Mouse (Mus musculus) hindbrain, embryonic 11.5 days (tissue): ENCODE measurements around the gene Smarcb1. TPM values are rescaled to one million over a fixed set of nuclear protein-coding genes. Genes with fewer than 3 reads are reported as not detected.

Experiments used
- ATAC-seq: fragments of 200-750 bp; cut with Nextera tagmentation; 2 replicates; pipeline ENCODE4 v1.8.0; 2017; ENCODE audit warnings: mild to moderate bottlenecking, moderate TSS enrichment, moderate library complexity; ENCODE audit not compliant: low FRiP score
- DNase-seq: peaks from one replicate; pipeline ENCODE4 v3.0.0-alpha.2; 2015; ENCODE audit warnings: low spot score
- H3K27ac ChIP-seq: fragments of 300-500 bp; sonication (generic); 2 replicates; pipeline ENCODE4 v1.5.1; 2014; ENCODE audit warnings: mild to moderate bottlenecking, low read depth, low read length
- H3K27me3 ChIP-seq: fragments of 300-500 bp; sonication (generic); 2 replicates; pipeline ENCODE4 v1.6.1; 2014; ENCODE audit warnings: mild to moderate bottlenecking, low read length, moderate library complexity, mixed read lengths; ENCODE audit not compliant: control insufficient read depth, insufficient read depth
- H3K36me3 ChIP-seq: fragments of 300-500 bp; sonication (generic); 2 replicates; pipeline ENCODE4 v1.6.1; 2014; ENCODE audit warnings: mild to moderate bottlenecking, low read length, moderate library complexity, mixed read lengths; ENCODE audit not compliant: control insufficient read depth, insufficient read depth
- H3K4me1 ChIP-seq: fragments of 300-500 bp; sonication (generic); replicated peaks from 2 replicates; pipeline ENCODE4 v1.6.1; 2014; ENCODE audit warnings: low read length, mixed read lengths; ENCODE audit not compliant: control insufficient read depth, insufficient read depth
- H3K4me2 ChIP-seq: fragments of 300-500 bp; sonication (generic); replicated peaks from 2 replicates; pipeline ENCODE4 v1.6.1; 2014; ENCODE audit warnings: mild to moderate bottlenecking, low read depth, low read length
- H3K4me3 ChIP-seq: fragments of 300-500 bp; sonication (generic); 2 replicates; pipeline ENCODE4 v1.5.1; 2014; ENCODE audit warnings: low read depth, low read length
- H3K9ac ChIP-seq: fragments of 300-500 bp; sonication (generic); 2 replicates; pipeline ENCODE4 v1.6.1; 2014; ENCODE audit warnings: low read depth, low read length
- H3K9me3 ChIP-seq: fragments of 300-500 bp; sonication (generic); 2 replicates; pipeline ENCODE4 v1.6.1; 2016; ENCODE audit warnings: low read length; ENCODE audit not compliant: control insufficient read depth
- WGBS: fragments of 180-500 bp; shearing (Covaris S2); extraction: QIAGEN DNeasy Blood & Tissue Kit; methylation state at CpG from one replicate; pipeline ENCODE4 v1.1.7; 2014; 5-methylcytosine and 5-hydroxymethylcytosine counted together
- polyA plus RNA-seq: library from polyadenylated mRNA; unstranded; fragments of >200 nt; fragmentation: Nextera tagmentation; extraction: Ambion mirVana; gene quantifications from 2 replicates; pipeline ENCODE4 v1.2.1, GENCODE M21; 2014

Smarcb1 gene
- polyA plus RNA-seq, 1 experiment from 2014 or later, result 282 TPM

DNA sequence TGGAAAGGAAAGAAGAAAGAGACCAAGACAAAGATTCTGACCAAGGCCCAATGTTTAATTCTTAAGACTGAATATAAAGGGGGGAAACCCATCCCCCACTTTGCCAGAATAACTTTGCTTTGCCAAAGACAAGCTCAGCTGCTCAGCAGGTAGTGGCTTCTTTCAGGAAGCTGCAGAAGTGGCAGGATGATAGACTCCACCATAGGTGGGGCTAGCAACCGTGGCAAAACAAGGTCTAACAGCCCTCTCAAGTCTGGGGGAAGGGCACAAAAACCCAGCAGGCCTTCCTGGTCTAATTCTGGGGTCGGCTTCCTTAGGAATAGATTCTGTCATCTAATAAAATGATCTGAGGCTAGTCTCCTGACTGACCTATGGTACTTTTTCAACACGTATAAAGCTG is 73.0 kb downstream of the Smarcb1 start:
- no peaks in the 10 kb centered on the region for H3K36me3 ChIP-seq
- no peak for DNase-seq
- no peak overlapping the region for H3K27ac ChIP-seq
- no peak for ATAC-seq
- no peak overlapping the region for H3K9ac ChIP-seq
- H3K4me3 ChIP-seq, result no peak overlapping the region
- no peak overlapping the region for H3K4me2 ChIP-seq
- WGBS, result 18% methylated on average over 3 of the region's 3 CpGs
- no peaks in the 10 kb centered on the region for H3K27me3 ChIP-seq
- H3K9me3 ChIP-seq, result no peaks in the 10 kb centered on the region
- no peaks in the 10 kb centered on the region for H3K4me1 ChIP-seq

Other genes starting within 250 kb of the Smarcb1 start
- gene Cabin1, start 157.3 kb downstream of the Smarcb1 start, polyA plus RNA-seq, result 34.8 and 40.9 TPM in 2 replicates
- 89.1 and 91.7 TPM in 2 replicates for gene Ddt, start 148.2 kb downstream of the Smarcb1 start, polyA plus RNA-seq
- gene Gm20441, start 140.7 kb downstream of the Smarcb1 start, polyA plus RNA-seq, result not detected in 2 replicates
- 1.9 and 2.4 TPM in 2 replicates for gene Gstt3, start 140.2 kb downstream of the Smarcb1 start, polyA plus RNA-seq
- gene Gstt1, start 123.0 kb downstream of the Smarcb1 start, polyA plus RNA-seq, result 5.0 and 5.6 TPM in 2 replicates
- gene Gstt4, start 99.1 kb downstream of the Smarcb1 start, polyA plus RNA-seq, result not detected in 2 replicates
- gene Gstt2, start 84.2 kb downstream of the Smarcb1 start, polyA plus RNA-seq, result 7.8 and 10.0 TPM in 2 replicates
- gene Mif, start 61.4 kb downstream of the Smarcb1 start, polyA plus RNA-seq, result 1,947 and 1,962 TPM in 2 replicates
- gene Derl3, start 28.2 kb downstream of the Smarcb1 start, polyA plus RNA-seq, result 2.9 and 3.3 TPM in 2 replicates
- gene Chchd10, start 11.5 kb upstream of the Smarcb1 start, polyA plus RNA-seq, result 8.0 and 9.3 TPM in 2 replicates
- 32.2 and 36.1 TPM in 2 replicates for gene Mmp11, start 14.9 kb upstream of the Smarcb1 start, polyA plus RNA-seq
- 1.3 and 2.0 TPM in 2 replicates for gene Gm867, start 19.1 kb upstream of the Smarcb1 start, polyA plus RNA-seq
- 0.43 TPM in 1 of 2 replicates, not detected in the other for gene Vpreb3, start 21.4 kb upstream of the Smarcb1 start, polyA plus RNA-seq
- 0.22 TPM in 1 of 2 replicates, not detected in the other for gene Gm5134, start 32.9 kb upstream of the Smarcb1 start, polyA plus RNA-seq
- gene Zfp280b, start 111.0 kb upstream of the Smarcb1 start, polyA plus RNA-seq, result 27.0 and 28.3 TPM in 2 replicates
- gene Slc5a4b, start 189.3 kb upstream of the Smarcb1 start, polyA plus RNA-seq, result not detected in 2 replicates
- gene Slc5a4a, start 225.8 kb upstream of the Smarcb1 start, polyA plus RNA-seq, result 0.10 TPM in 1 of 2 replicates, not detected in the other